Mouse (Mus musculus) embryonic facial prominence, embryonic 13.5 days (tissue): ENCODE measurements around the gene Gen1. TPM values are rescaled to one million over a fixed set of nuclear protein-coding genes. Genes with fewer than 3 reads are reported as not detected.

Source experiments
- ATAC-seq: fragments of 200-750 bp; cut with Nextera tagmentation; 2 replicates; pipeline ENCODE4 v1.8.0; 2017; ENCODE audit warnings: low read depth; ENCODE audit not compliant: insufficient number of reproducible peaks, insufficient read depth, low FRiP score, low TSS enrichment
- H3K27ac ChIP-seq: fragments of 300-500 bp; sonication (generic); 2 replicates; pipeline ENCODE4 v1.5.1; 2015; ENCODE audit warnings: moderate library complexity, mild to moderate bottlenecking, inconsistent platforms
- H3K27me3 ChIP-seq: fragments of 300-500 bp; sonication (generic); 2 replicates; pipeline ENCODE4 v1.6.1; 2015; ENCODE audit warnings: mild to moderate bottlenecking, inconsistent platforms
- H3K36me3 ChIP-seq: fragments of 300-500 bp; sonication (generic); 2 replicates; pipeline ENCODE4 v1.6.1; 2015; ENCODE audit warnings: mild to moderate bottlenecking, inconsistent platforms
- H3K4me1 ChIP-seq: fragments of 300-500 bp; sonication (generic); 2 replicates; pipeline ENCODE4 v1.6.1; 2015; ENCODE audit warnings: inconsistent platforms
- H3K4me2 ChIP-seq: fragments of 300-500 bp; sonication (generic); 2 replicates; pipeline ENCODE4 v1.6.1; 2015; ENCODE audit warnings: moderate library complexity, mild to moderate bottlenecking, inconsistent platforms
- H3K4me3 ChIP-seq: fragments of 300-500 bp; sonication (generic); 2 replicates; pipeline ENCODE4 v1.5.1; 2015; ENCODE audit warnings: mild to moderate bottlenecking, inconsistent platforms
- H3K9ac ChIP-seq: fragments of 300-500 bp; sonication (generic); 2 replicates; pipeline ENCODE4 v1.6.1; 2015; ENCODE audit warnings: mild to moderate bottlenecking, inconsistent platforms
- H3K9me3 ChIP-seq: fragments of 300-500 bp; sonication (generic); 2 replicates; pipeline ENCODE4 v1.6.1; 2016; ENCODE audit warnings: inconsistent platforms
- WGBS: fragments of 180-500 bp; shearing (Covaris S2); methylation state at CpG from one replicate; pipeline ENCODE4 v1.1.7; 2015; ENCODE audit warnings: mixed read lengths; 5-methylcytosine and 5-hydroxymethylcytosine counted together
- polyA plus RNA-seq: library from polyadenylated mRNA; unstranded; fragments of >200 nt; fragmentation: Nextera tagmentation; extraction: Ambion mirVana; gene quantifications from 2 replicates; pipeline ENCODE4 v1.2.1, GENCODE M21; 2015

The Gen1 gene
- polyA plus RNA-seq, 1 experiment from 2014 or later, result 9.3 TPM

- Histone ChIP-seq H3K27me3 (no peaks in the 10 kb centered on the region), H3K4me1 (peaks cover 11% of the 10 kb centered on the region), H3K9me3 (no peaks in the 10 kb centered on the region), H3K9ac (no peak overlapping the region), H3K27ac (no peak overlapping the region), H3K4me2 (no peak overlapping the region), H3K36me3 (no peaks in the 10 kb centered on the region), H3K4me3 (no peak overlapping the region)
- 66% methylated on average over 3 of the region's 3 CpGs for WGBS
- ATAC-seq, result no peak
These were observed 43.0 kb downstream of the Gen1 start for GRCm38 (mm10) chr12:11222566-11222965.

- WGBS, result 51% methylated on average over 20 of the region's 20 CpGs
- H3K36me3 ChIP-seq, result no peaks in the 10 kb centered on the region
- 0 out of 2 replicates have a peak overlapping the region, but pooled peaks have one; percentile 23 for H3K27ac ChIP-seq
- peaks cover 11% of the 10 kb centered on the region for H3K4me1 ChIP-seq
- no peaks in the 10 kb centered on the region for H3K27me3 ChIP-seq
- peak overlapping the region; percentile 14; the same call in 1 of the 2 replicates for H3K4me2 ChIP-seq
- H3K9me3 ChIP-seq, result no peaks in the 10 kb centered on the region
- H3K9ac ChIP-seq, result peak overlapping the region; percentile 22; the same call in 1 of the 2 replicates
- no peak overlapping the region for H3K4me3 ChIP-seq
- no peak for ATAC-seq
These were observed 43.9 kb downstream of the Gen1 start for GRCm38 (mm10) chr12:11221524-11222330.

GRCm38 (mm10) chr12:11217726-11218250, 47.8 kb downstream of the Gen1 start:
- Histone ChIP-seq H3K9ac (no peak overlapping the region), H3K27ac (no peak overlapping the region), H3K27me3 (no peaks in the 10 kb centered on the region), H3K4me3 (no peak overlapping the region), H3K9me3 (no peaks in the 10 kb centered on the region), H3K36me3 (no peaks in the 10 kb centered on the region), H3K4me1 (peaks cover 9% of the 10 kb centered on the region), H3K4me2 (no peak overlapping the region)
- 83% methylated on average over 7 of the region's 7 CpGs for WGBS
- no peak for ATAC-seq

GRCm38 (mm10) chr12:11216454-11216853, 49.1 kb downstream of the Gen1 start:
- no peak overlapping the region for H3K9ac ChIP-seq
- H3K27me3 ChIP-seq, result no peaks in the 10 kb centered on the region
- H3K4me3 ChIP-seq, result no peak overlapping the region
- no peak overlapping the region for H3K27ac ChIP-seq
- 86% methylated on average over 3 of the region's 3 CpGs for WGBS
- ATAC-seq, result no peak
- H3K9me3 ChIP-seq, result no peaks in the 10 kb centered on the region
- H3K36me3 ChIP-seq, result no peaks in the 10 kb centered on the region
- peaks cover 2% of the 10 kb centered on the region for H3K4me1 ChIP-seq
- no peak overlapping the region for H3K4me2 ChIP-seq

- ATAC-seq, result no peak
- Histone ChIP-seq H3K9me3 (no peaks in the 10 kb centered on the region), H3K4me2 (no peak overlapping the region), H3K9ac (no peak overlapping the region), H3K4me1 (no peaks in the 10 kb centered on the region), H3K36me3 (no peaks in the 10 kb centered on the region), H3K27me3 (no peaks in the 10 kb centered on the region), H3K27ac (no peak overlapping the region), H3K4me3 (no peak overlapping the region)
- 79% methylated on average over 2 of the region's 2 CpGs for WGBS
These were observed 50.0 kb downstream of the Gen1 start for GRCm38 (mm10) chr12:11215555-11215954.

GRCm38 (mm10) chr12:11214776-11215175, 50.8 kb downstream of the Gen1 start:
- H3K27ac ChIP-seq, result no peak overlapping the region
- no peak for ATAC-seq
- H3K4me1 ChIP-seq, result no peaks in the 10 kb centered on the region
- no peaks in the 10 kb centered on the region for H3K27me3 ChIP-seq
- no peaks in the 10 kb centered on the region for H3K36me3 ChIP-seq
- H3K9me3 ChIP-seq, result no peaks in the 10 kb centered on the region
- H3K4me2 ChIP-seq, result no peak overlapping the region
- no peak overlapping the region for H3K9ac ChIP-seq
- H3K4me3 ChIP-seq, result no peak overlapping the region

GRCm38 (mm10) chr12:11212881-11213280, 52.7 kb downstream of the Gen1 start:
- Histone ChIP-seq H3K27me3 (no peaks in the 10 kb centered on the region), H3K27ac (no peak overlapping the region), H3K4me1 (no peaks in the 10 kb centered on the region), H3K4me2 (no peak overlapping the region), H3K36me3 (no peaks in the 10 kb centered on the region), H3K4me3 (no peak overlapping the region), H3K9me3 (no peaks in the 10 kb centered on the region), H3K9ac (no peak overlapping the region)
- no peak for ATAC-seq
- WGBS, result 47% methylated on average over 1 of the region's 1 CpGs

- Histone ChIP-seq H3K4me1 (no peaks in the 10 kb centered on the region), H3K4me3 (no peak overlapping the region), H3K9me3 (no peaks in the 10 kb centered on the region), H3K27me3 (no peaks in the 10 kb centered on the region), H3K36me3 (no peaks in the 10 kb centered on the region), H3K9ac (no peak overlapping the region), H3K4me2 (no peak overlapping the region), H3K27ac (no peak overlapping the region)
- ATAC-seq, result no peak
- WGBS, result 66% methylated on average over 3 of the region's 3 CpGs
These were observed 55.2 kb downstream of the Gen1 start for GRCm38 (mm10) chr12:11210361-11210760.

- WGBS, result 76% methylated on average over 5 of the region's 5 CpGs
- Histone ChIP-seq H3K4me3 (no peak overlapping the region), H3K4me2 (no peak overlapping the region), H3K27me3 (no peaks in the 10 kb centered on the region), H3K9ac (no peak overlapping the region), H3K4me1 (peaks cover under 1% of the 10 kb centered on the region; the same call in 1 of the 2 replicates), H3K36me3 (no peaks in the 10 kb centered on the region), H3K9me3 (no peaks in the 10 kb centered on the region), H3K27ac (no peak overlapping the region)
- no peak for ATAC-seq
These were observed 56.0 kb downstream of the Gen1 start for GRCm38 (mm10) chr12:11209636-11210035.

GRCm38 (mm10) chr12:11208872-11209271, 56.7 kb downstream of the Gen1 start, which contains the start of gene Msgn1:
Msgn1 (minus strand) TSS chr12:11208972.
- peaks cover 8% of the 10 kb centered on the region for H3K4me1 ChIP-seq
- H3K4me3 ChIP-seq, result no peak within 1 kb of the TSS
- H3K4me2 ChIP-seq, result no peak within 1 kb of the TSS
- H3K27ac ChIP-seq, result no peak within 1 kb of the TSS
- no peak within 1 kb of the TSS for H3K9ac ChIP-seq
- H3K9me3 ChIP-seq, result no peaks in the 10 kb centered on the region
- ATAC-seq, result no peak
- H3K36me3 ChIP-seq, result no peaks in the 10 kb centered on the region
- no peaks in the 10 kb centered on the region for H3K27me3 ChIP-seq
- 58% methylated on average over 5 of the region's 5 CpGs for WGBS

GRCm38 (mm10) chr12:11206321-11206720, 59.3 kb downstream of the Gen1 start:
- peaks cover 11% of the 10 kb centered on the region for H3K4me1 ChIP-seq
- no peaks in the 10 kb centered on the region for H3K36me3 ChIP-seq
- no peak overlapping the region for H3K4me3 ChIP-seq
- no peak overlapping the region for H3K4me2 ChIP-seq
- H3K27me3 ChIP-seq, result no peaks in the 10 kb centered on the region
- H3K9ac ChIP-seq, result no peak overlapping the region
- 77% methylated on average over 4 of the region's 4 CpGs for WGBS
- H3K9me3 ChIP-seq, result no peaks in the 10 kb centered on the region
- H3K27ac ChIP-seq, result no peak overlapping the region
- no peak for ATAC-seq
